Mouse (Mus musculus): ENCODE results near the gene Fmnl3.

Fmnl3 gene

GRCm38 (mm10) chr15:99370259-99370691 is at the start of gene Fmnl3:
TSS of gene Fmnl3 (minus strand) at chr15:99370482.
- peak; percentile 69 to 96 for DNase-seq (ENCODE audit: low spot score in 2 of 2)

- DNase-seq (ENCODE audit: low spot score in 2 of 2), result no peak
Measured at GRCm38 (mm10) chr15:99417692-99418271, 47.5 kb upstream of the Fmnl3 start.

DNA sequence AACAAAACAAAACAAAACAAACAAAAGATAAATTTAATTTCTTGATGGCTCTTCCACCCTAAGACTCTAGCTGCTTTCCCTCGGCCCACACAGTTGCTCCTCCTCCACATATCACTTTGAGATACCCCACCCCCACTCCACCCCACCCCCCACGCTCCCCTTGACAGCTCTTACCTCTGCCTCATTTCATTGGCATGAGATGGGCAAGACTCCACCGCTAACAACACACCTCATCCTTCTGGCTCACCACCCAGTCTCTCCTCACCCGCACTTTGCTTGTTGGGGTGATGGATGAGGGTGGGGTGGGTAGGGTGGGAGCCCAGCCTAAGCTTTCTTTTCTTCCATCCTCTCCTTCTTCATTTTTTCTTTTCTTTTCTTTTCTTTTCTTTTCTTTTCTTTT is 46.7 kb upstream of the Fmnl3 start:
- DNase-seq (ENCODE audit: low spot score in 2 of 2), result no peak

DNA sequence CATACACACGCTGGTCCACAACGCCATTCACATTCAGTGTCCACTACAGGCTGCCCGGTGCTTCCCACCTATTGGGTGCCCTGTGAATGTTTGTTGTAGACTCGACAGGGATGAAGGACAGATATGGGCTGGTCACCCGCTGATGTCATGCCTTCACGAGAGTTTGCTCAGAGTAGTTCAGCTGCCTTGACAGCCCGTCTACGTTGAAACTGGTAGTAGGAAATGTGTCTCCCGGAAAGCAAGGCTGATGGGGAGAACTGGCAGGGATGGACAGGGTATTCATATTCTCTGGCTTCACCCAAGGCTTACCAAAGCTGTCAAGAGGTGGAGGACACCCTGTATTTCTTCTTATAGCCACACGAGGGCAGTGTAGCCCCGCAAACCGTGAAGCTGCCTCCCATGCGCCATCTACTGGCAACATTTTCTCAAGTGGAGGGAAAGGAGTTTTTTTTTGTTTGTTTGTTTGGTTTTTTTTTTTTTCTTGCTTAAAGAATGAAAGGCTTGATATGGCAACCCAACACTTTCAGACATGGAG is 46.1 kb upstream of the Fmnl3 start:
- DNase-seq (ENCODE audit: low spot score in 2 of 2), result peak in 1 of 2 experiments; percentile 80

DNA sequence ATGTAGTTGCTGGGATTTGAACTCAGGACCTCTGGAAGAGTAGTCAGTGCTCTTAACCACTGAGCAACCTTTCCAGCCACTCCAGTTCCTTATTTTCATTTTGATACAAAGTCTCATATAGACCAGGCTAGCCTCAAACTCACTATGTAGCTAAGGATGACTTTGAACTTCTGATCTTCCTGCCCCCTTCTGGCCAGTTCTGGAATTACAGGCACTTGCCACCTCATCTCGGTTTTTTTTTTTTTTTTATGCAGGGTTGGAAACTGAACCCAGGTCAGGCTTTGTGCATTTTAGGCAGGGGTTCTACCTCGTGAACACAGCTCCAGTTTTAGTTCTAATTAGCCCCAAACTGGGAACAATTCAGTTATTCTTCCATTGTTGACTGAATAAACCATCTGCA is 45.5 kb upstream of the Fmnl3 start:
- DNase-seq (ENCODE audit: low spot score in 2 of 2), result peak in 1 of 2 experiments; percentile 47

GRCm38 (mm10) chr15:99411747-99412146 is 41.5 kb upstream of the Fmnl3 start:
- DNase-seq (ENCODE audit: low spot score in 2 of 2), result peak in 1 of 2 experiments; percentile 54

GRCm38 (mm10) chr15:99408845-99409244 is 38.6 kb upstream of the Fmnl3 start:
- no peak for DNase-seq (ENCODE audit: low spot score in 2 of 2)

GRCm38 (mm10) chr15:99406986-99407570 is 36.8 kb upstream of the Fmnl3 start:
- DNase-seq (ENCODE audit: low spot score in 2 of 2), result no peak

GRCm38 (mm10) chr15:99405150-99405549 is 34.9 kb upstream of the Fmnl3 start:
- no peak for DNase-seq (ENCODE audit: low spot score in 2 of 2)

GRCm38 (mm10) chr15:99403159-99403889 is 33.0 kb upstream of the Fmnl3 start:
- DNase-seq (ENCODE audit: low spot score in 2 of 2), result no peak

DNA sequence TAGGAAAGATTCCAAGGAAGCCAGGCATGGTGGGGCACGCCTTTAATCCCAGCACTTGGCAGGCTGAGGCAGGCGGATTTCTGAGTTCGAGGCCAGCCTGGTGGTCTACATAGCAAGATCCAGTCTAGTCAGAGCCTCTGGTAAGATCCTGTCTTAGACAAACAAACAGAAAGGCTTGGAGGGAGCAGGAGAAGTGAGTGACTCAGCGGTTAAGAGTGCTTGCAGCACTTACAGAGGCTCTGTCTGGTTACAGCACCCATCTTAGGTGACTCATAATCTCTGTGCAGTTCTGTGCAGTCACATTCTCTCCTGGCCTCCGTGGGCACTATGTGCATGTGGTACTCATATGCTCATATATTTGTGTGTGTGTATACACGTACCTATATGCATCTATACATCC is 30.3 kb upstream of the Fmnl3 start:
- DNase-seq (ENCODE audit: low spot score in 2 of 2), result no peak

- no peak for DNase-seq (ENCODE audit: low spot score in 2 of 2)
Measured at GRCm38 (mm10) chr15:99399503-99400245, 29.4 kb upstream of the Fmnl3 start.

DNA sequence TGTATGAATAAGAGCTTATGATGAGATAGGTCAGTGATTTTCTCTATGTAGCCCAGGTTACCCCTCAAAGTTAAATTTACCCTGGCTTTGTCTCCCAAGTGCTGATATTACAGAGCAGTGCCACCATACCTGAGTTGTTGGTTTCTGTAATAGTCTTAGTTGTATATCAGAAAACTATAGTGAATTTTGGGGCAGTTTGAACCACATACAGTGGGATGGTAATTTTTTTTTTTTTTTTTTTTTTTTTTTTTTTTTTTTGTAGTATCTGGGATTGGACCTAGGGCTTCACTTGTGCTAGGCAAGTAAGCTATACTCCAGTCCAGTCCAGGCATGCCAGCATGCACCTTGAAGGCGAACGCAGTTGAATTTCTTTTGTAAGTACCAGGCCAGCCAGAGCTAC is 27.3 kb upstream of the Fmnl3 start:
- DNase-seq (ENCODE audit: low spot score in 2 of 2), result no peak

- DNase-seq (ENCODE audit: low spot score in 2 of 2), result no peak
Measured at GRCm38 (mm10) chr15:99396875-99397274, 26.6 kb upstream of the Fmnl3 start.

DNA sequence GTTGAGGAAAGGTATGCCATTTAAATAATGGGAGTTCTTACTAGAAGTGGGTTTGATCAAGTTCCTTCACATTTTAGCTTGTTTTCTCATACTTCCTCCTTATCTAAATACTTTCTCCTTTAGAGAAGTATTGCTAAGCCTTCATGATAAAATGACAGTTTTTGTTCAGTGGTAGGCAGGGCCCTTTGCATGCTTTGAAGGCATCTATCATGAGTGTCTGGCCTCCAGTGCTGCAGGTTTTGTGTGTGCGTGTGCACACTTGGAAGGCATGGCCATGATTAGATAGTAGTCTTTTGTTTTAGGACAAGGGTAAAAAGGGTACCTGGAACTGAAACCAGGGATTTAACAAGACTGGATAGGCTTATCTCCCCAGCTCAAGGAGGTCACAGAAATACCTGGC is 26.2 kb upstream of the Fmnl3 start:
- no peak for DNase-seq (ENCODE audit: low spot score in 2 of 2)

GRCm38 (mm10) chr15:99393386-99394252 is 23.3 kb upstream of the Fmnl3 start:
- DNase-seq (ENCODE audit: low spot score in 2 of 2), result peak in 1 of 2 experiments; percentile 36

DNA sequence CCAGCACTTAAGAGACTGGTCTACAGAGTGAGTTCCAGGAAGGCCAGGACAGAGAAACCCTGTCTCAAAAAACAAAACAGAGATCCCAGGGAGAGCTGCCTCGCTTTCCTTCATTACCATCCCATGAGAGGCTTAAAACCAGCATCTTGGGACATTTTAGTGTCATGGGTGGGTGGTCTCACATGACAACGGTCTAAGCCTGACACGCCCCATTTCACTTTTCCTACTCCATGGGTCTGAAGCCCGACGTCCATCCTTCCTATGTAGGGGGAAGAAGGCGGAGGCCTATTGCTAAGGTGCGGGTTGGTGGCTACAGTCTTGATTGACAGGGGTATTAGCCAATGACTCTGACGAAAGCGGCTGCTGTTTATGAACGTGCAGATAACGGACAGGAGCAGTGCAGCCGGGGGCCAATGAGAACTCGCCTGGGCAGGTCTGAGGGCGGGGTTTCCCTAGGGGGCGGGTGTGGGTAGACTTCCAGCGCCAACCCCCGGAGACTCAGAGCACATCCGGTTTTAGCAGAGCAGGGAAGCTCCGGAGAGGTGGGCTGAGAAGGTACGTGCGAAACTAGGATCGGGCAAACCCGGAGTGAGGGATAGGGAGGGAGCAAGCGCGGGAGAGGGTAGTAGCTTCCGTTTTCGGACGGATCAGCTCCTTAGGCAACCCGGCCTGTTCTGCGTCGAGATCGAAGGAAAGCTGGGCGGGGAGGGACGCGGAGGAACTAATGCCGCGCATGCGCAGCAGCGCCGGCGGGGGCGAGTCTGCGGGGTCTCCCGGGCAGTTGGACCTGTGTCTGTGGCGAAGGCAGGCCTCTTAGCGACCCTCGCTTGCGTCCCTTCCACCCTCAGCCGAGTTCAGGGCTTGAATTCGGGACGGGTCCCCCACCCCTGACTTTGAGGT is 22.5 kb upstream of the Fmnl3 start, which contains the start of gene Tmbim6:
Tmbim6 (plus strand) TSS at position 397 of the 900 bp plus-strand sequence.
- peak; percentile 99 to 100 for DNase-seq (ENCODE audit: low spot score in 2 of 2)

DNA sequence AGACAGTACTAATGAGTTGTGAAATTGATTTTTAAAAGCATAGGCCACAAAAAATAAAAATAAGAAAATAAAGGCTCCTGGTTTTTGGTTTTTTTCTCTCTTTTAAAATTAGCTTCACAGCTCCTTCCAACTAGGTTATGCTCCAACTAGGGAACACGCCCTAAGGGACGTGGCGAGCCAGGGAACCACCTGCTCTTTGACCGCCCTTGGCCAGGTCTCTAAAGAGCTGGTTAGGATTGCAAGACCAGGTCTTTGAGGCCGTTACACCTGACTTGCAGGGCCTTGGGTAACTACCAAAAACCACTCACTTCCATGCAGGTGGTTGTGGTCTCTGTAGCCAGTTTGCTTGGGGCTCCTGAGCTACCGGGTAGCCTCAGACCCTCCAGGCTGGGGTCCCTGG is 21.7 kb upstream of the Fmnl3 start:
- DNase-seq (ENCODE audit: low spot score in 2 of 2), result no peak

- no peak for DNase-seq (ENCODE audit: low spot score in 2 of 2)
Measured at GRCm38 (mm10) chr15:99390472-99391401, 20.5 kb upstream of the Fmnl3 start.
